In the genomic region with DNA sequence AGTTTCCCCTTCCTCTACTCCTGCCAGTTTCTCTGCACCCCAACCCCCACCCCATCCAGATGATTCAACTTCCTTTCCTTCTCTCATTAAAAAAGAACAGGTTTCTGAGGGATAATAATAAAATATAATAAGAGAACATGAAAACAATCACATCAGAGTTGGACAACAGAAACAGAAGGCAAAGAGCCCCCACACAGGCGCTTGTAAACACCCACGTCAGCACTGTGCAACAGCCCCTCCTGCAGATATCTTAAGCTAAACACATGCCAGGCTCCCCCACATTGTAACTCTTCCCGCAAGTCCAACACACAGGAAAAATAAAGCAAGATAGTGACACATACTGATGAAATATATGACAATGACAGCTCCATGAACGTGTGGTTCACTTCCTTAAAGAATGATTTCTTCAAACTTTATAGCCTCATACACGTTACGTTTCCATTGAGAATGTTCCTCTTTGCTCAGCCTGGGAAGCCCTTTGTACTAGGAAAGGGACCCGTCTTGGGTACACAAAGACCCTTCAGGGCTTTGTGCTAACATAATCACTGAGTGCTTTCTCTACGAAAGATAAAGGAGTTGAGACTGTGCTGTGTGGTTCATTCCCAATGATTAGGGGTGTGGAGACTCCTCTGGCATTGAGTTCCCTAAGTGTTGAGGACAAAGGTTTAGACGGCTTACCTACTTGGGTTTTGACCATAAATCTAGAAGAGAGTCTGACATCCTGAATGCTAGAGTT, we compare ENCODE assay signal across 18 mouse cellular contexts.
A peak's percentile ranks its signal among the peaks of the same experiment; 100 is the strongest.
DNase-seq lines count a peak whose midpoint lies in the region; ATAC-seq lines count a peak whose summit lies in the region.
"Had no signal": no experiment of that assay in that cellular context is flagged by ENCODE, and none has a peak within 500 bp of the region (broad histone marks: within the 10 kb centered on the region; RNA-seq: fewer than 3 reads in every experiment).

No protein-coding gene starts in this region.

- H3K4me2 ChIP-seq in hindbrain, embryonic 15.5 days: no peak overlapping the region
- no peak overlapping the region for H3K4me2 ChIP-seq in hindbrain, embryonic 16.5 days (ENCODE audit: low read length)
- H3K4me2 ChIP-seq in midbrain, embryonic 12.5 days (replicated peaks): no peak overlapping the region
- no peak overlapping the region for H3K4me2 ChIP-seq in midbrain, embryonic 14.5 days (ENCODE audit: low read length)
- no peak overlapping the region for H3K4me2 ChIP-seq in liver, embryonic 11.5 days
- H3K4me2 ChIP-seq: limb, embryonic 15.5 days had no signal

- no peaks in the 10 kb centered on the region for H3K9me3 ChIP-seq in hindbrain, embryonic 15.5 days
- no peaks in the 10 kb centered on the region for H3K9me3 ChIP-seq in hindbrain, embryonic 16.5 days (ENCODE audit: control insufficient read depth, low read length)
- H3K9me3 ChIP-seq in midbrain, embryonic 12.5 days: no peaks in the 10 kb centered on the region
- peaks cover 4% of the 10 kb centered on the region; the same call in 1 of the 2 replicates for H3K9me3 ChIP-seq in midbrain, embryonic 14.5 days (ENCODE audit: control insufficient read depth, low read length)
- peaks cover 3% of the 10 kb centered on the region; the same call in 1 of the 2 replicates for H3K9me3 ChIP-seq in liver, embryonic 11.5 days (ENCODE audit: control insufficient read depth, low read length)
- H3K9me3 ChIP-seq: limb, embryonic 15.5 days had no signal

- H3K27me3 ChIP-seq in hindbrain, embryonic 15.5 days: no peaks in the 10 kb centered on the region
- no peaks in the 10 kb centered on the region for H3K27me3 ChIP-seq in hindbrain, embryonic 16.5 days (replicated peaks; ENCODE audit: control insufficient read depth, insufficient read depth, low read length)
- H3K27me3 ChIP-seq in midbrain, embryonic 12.5 days: no peaks in the 10 kb centered on the region
- no peaks in the 10 kb centered on the region for H3K27me3 ChIP-seq in midbrain, embryonic 14.5 days (ENCODE audit: control insufficient read depth, insufficient read depth, low read length)
- no peaks in the 10 kb centered on the region for H3K27me3 ChIP-seq in liver, embryonic 11.5 days (replicated peaks; ENCODE audit: control insufficient read depth, insufficient read depth, low read length)
- H3K27me3 ChIP-seq: limb, embryonic 15.5 days had no signal

- no peak overlapping the region for H3K4me3 ChIP-seq in hindbrain, embryonic 15.5 days
- no peak overlapping the region for H3K4me3 ChIP-seq in hindbrain, embryonic 16.5 days (ENCODE audit: low read length)
- no peak overlapping the region for H3K4me3 ChIP-seq in midbrain, embryonic 12.5 days
- no peak overlapping the region for H3K4me3 ChIP-seq in midbrain, embryonic 14.5 days (replicated peaks; ENCODE audit: low read depth, low read length)
- no peak overlapping the region for H3K4me3 ChIP-seq in liver, embryonic 11.5 days (ENCODE audit: low read depth, low read length)
- H3K4me3 ChIP-seq: heart, adult 2 months; limb, embryonic 15.5 days had no signal

- ATAC-seq in hindbrain, embryonic 15.5 days (ENCODE audit: low FRiP score, low read depth): peak; percentile 61; the same call in 1 of the 2 replicates
- no peak for ATAC-seq in hindbrain, embryonic 16.5 days
- ATAC-seq in midbrain, embryonic 12.5 days (ENCODE audit: low FRiP score, low read depth): peak; percentile 70
- ATAC-seq in midbrain, embryonic 14.5 days (ENCODE audit: low FRiP score, low TSS enrichment): no peak
- ATAC-seq in liver, embryonic 11.5 days (replicated peaks; ENCODE audit: low FRiP score): no peak
- ATAC-seq: lung, postnatal 0 days had no signal

- H3K36me3 ChIP-seq in hindbrain, embryonic 15.5 days: peaks cover 10% of the 10 kb centered on the region; the same call in 1 of the 2 replicates
- H3K36me3 ChIP-seq in hindbrain, embryonic 16.5 days (ENCODE audit: control insufficient read depth, insufficient read depth, low read length): peaks cover 3% of the 10 kb centered on the region; the same call in 1 of the 2 replicates
- no peaks in the 10 kb centered on the region for H3K36me3 ChIP-seq in midbrain, embryonic 12.5 days
- H3K36me3 ChIP-seq in midbrain, embryonic 14.5 days (ENCODE audit: control insufficient read depth, insufficient read depth, low read length): 0 out of 2 replicates have a peak, but pooled peaks cover 5% of the 10 kb centered on the region
- H3K36me3 ChIP-seq in liver, embryonic 11.5 days (ENCODE audit: control insufficient read depth, insufficient read depth, low read length): no peaks in the 10 kb centered on the region
- H3K36me3 ChIP-seq: limb, embryonic 15.5 days had no signal

- peak; percentile 17 for DNase-seq in embryo, embryonic 10.5 days (ENCODE audit: low spot score)
- no peak for DNase-seq in embryo, embryonic 9.5 days (ENCODE audit: extremely low spot score)
- no peak for DNase-seq in midbrain, embryonic 14.5 days
- peak; percentile 12 for DNase-seq in mesoderm, embryonic 11.5 days (ENCODE audit: low read depth, low spot score)
- DNase-seq in liver, embryonic 11.5 days (ENCODE audit: low spot score): no peak
- DNase-seq: adrenal gland, adult 2 months; cerebellum, adult 9-10 months; gastrocnemius, postnatal 25 days; heart, adult 2 months; heart, postnatal 36 days; kidney, adult 18-20 months; thymus, postnatal 14 days had no signal

- WGBS in hindbrain, embryonic 15.5 days: 32% methylated on average over 9 of the region's 9 CpGs
- WGBS in hindbrain, embryonic 16.5 days: 31% methylated on average over 9 of the region's 9 CpGs
- 30% methylated on average over 9 of the region's 9 CpGs for WGBS in midbrain, embryonic 12.5 days
- 29% methylated on average over 9 of the region's 9 CpGs for WGBS in midbrain, embryonic 14.5 days
- 70% methylated on average over 9 of the region's 9 CpGs for WGBS in liver, embryonic 11.5 days

- no peak overlapping the region for H3K27ac ChIP-seq in hindbrain, embryonic 15.5 days (replicated peaks)
- no peak overlapping the region for H3K27ac ChIP-seq in hindbrain, embryonic 16.5 days (ENCODE audit: low read depth, low read length)
- no peak overlapping the region for H3K27ac ChIP-seq in midbrain, embryonic 12.5 days (replicated peaks)
- no peak overlapping the region for H3K27ac ChIP-seq in midbrain, embryonic 14.5 days (replicated peaks; ENCODE audit: low read depth, low read length)
- H3K27ac ChIP-seq in liver, embryonic 11.5 days (ENCODE audit: low read depth, low read length): no peak overlapping the region
- H3K27ac ChIP-seq: heart, adult 2 months; kidney, postnatal 0 days; limb, embryonic 15.5 days had no signal

- no peak overlapping the region for H3K9ac ChIP-seq in hindbrain, embryonic 15.5 days
- H3K9ac ChIP-seq in hindbrain, embryonic 16.5 days (ENCODE audit: low read depth, low read length): no peak overlapping the region
- H3K9ac ChIP-seq in midbrain, embryonic 12.5 days (replicated peaks): no peak overlapping the region
- H3K9ac ChIP-seq in midbrain, embryonic 14.5 days (replicated peaks; ENCODE audit: low read length): no peak overlapping the region
- no peak overlapping the region for H3K9ac ChIP-seq in liver, embryonic 11.5 days (ENCODE audit: low read depth, low read length)
- H3K9ac ChIP-seq: limb, embryonic 15.5 days had no signal

- 0 out of 2 replicates have a peak, but pooled peaks cover 3% of the 10 kb centered on the region for H3K4me1 ChIP-seq in hindbrain, embryonic 15.5 days (replicated peaks)
- H3K4me1 ChIP-seq in hindbrain, embryonic 16.5 days (ENCODE audit: control insufficient read depth, insufficient read depth, low read depth, low read length): no peaks in the 10 kb centered on the region
- 0 out of 2 replicates have a peak, but pooled peaks cover 3% of the 10 kb centered on the region for H3K4me1 ChIP-seq in midbrain, embryonic 12.5 days
- no peaks in the 10 kb centered on the region; the same call in 1 of the 2 replicates for H3K4me1 ChIP-seq in midbrain, embryonic 14.5 days (ENCODE audit: control insufficient read depth, insufficient read depth, low read length)
- H3K4me1 ChIP-seq in liver, embryonic 11.5 days (replicated peaks; ENCODE audit: control insufficient read depth, insufficient read depth, low read length): no peaks in the 10 kb centered on the region
- H3K4me1 ChIP-seq: limb, embryonic 15.5 days had no signal

Comparison
In these comparisons a context has a peak if more than half of its experiments do, and no peak if none do; other contexts are left out.
1. DNase-seq: peak in embryo, embryonic 10.5 days (single experiment) and mesoderm, embryonic 11.5 days (single experiment); none in embryo, embryonic 9.5 days (single experiment), midbrain, embryonic 14.5 days (single experiment) and liver, embryonic 11.5 days (single experiment).
2. ATAC-seq: peak in hindbrain, embryonic 15.5 days (single experiment) and midbrain, embryonic 12.5 days (single experiment); none in hindbrain, embryonic 16.5 days (single experiment), midbrain, embryonic 14.5 days (single experiment) and liver, embryonic 11.5 days (single experiment).